Mouse (Mus musculus) stomach, postnatal 0 days (tissue): ENCODE results near the gene Bicc1.

Source experiments
- CTCF ChIP-seq: IDR thresholded peaks from 2 replicates; pipeline ENCODE4 v1.5.1; 2016; ENCODE audit warnings: antibody characterized with exemption, low read depth, mild to moderate bottlenecking, moderate library complexity
- EP300 ChIP-seq: optimal IDR thresholded peaks from 2 replicates; pipeline ENCODE3; 2016; ENCODE audit warnings: antibody characterized with exemption

DNA sequence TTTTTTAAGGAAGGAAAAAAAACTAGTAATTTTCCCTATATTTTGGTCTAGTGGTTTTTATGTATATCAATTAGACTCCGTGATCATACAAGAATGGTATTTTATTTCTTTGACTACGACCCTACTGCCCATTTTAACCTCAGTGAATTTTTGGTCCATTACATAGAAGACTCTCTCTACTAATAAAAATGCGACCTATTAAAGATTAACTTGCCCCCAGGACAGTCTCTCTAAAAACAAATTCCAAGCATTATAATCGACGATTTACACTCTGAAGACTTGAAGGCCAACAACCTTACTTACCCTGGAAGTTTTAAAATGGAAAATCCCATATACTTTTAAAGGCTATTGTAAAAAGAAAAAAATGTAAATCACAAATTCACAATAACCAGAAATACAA lies 2.9 kb downstream of the Bicc1 start:
- TF ChIP-seq EP300, result no peak
- no peak for TF ChIP-seq CTCF
